Mouse (Mus musculus) stomach, embryonic 15.5 days (tissue): ENCODE results near the gene Phactr2. TPM values are rescaled to one million over a fixed set of nuclear protein-coding genes. Genes with fewer than 3 reads are reported as not detected.

ENCODE experiments used
- ATAC-seq: fragments of 200-750 bp; cut with Nextera tagmentation; 2 replicates; pipeline ENCODE4 v1.8.0; 2017; ENCODE audit warnings: low read depth, moderate number of reproducible peaks, moderate TSS enrichment; ENCODE audit not compliant: insufficient read depth, low FRiP score
- H3K27ac ChIP-seq: fragments of 300-500 bp; sonication (generic); 2 replicates; pipeline ENCODE4 v1.5.1; 2015; ENCODE audit warnings: mild to moderate bottlenecking, inconsistent platforms
- H3K27me3 ChIP-seq: fragments of 300-500 bp; sonication (generic); replicated peaks from 2 replicates; pipeline ENCODE4 v1.6.1; 2015; ENCODE audit warnings: inconsistent platforms
- H3K36me3 ChIP-seq: fragments of 300-500 bp; sonication (generic); 2 replicates; pipeline ENCODE4 v1.6.1; 2015; ENCODE audit warnings: inconsistent platforms
- H3K4me1 ChIP-seq: fragments of 300-500 bp; sonication (generic); 2 replicates; pipeline ENCODE4 v1.6.1; 2015; ENCODE audit warnings: inconsistent platforms
- H3K4me2 ChIP-seq: fragments of 300-500 bp; sonication (generic); 2 replicates; pipeline ENCODE4 v1.6.1; 2015; ENCODE audit warnings: mild to moderate bottlenecking, inconsistent platforms
- H3K4me3 ChIP-seq: fragments of 300-500 bp; sonication (generic); replicated peaks from 2 replicates; pipeline ENCODE4 v1.5.1; 2015; ENCODE audit warnings: inconsistent platforms
- H3K9ac ChIP-seq: fragments of 300-500 bp; sonication (generic); 2 replicates; pipeline ENCODE4 v1.6.1; 2015; ENCODE audit warnings: inconsistent platforms
- H3K9me3 ChIP-seq: fragments of 300-500 bp; sonication (generic); 2 replicates; pipeline ENCODE4 v1.6.1; 2016; ENCODE audit warnings: inconsistent platforms
- whole genome bisulfite sequencing: fragments of 180-500 bp; shearing (Covaris S2); methylation state at CpG from one replicate; pipeline ENCODE4 v1.1.7; 2015; 5-methylcytosine and 5-hydroxymethylcytosine counted together
- polyA plus RNA-seq: library from polyadenylated mRNA; unstranded; fragments of >200 nt; fragmentation: Nextera tagmentation; extraction: Ambion mirVana; gene quantifications from 2 replicates; pipeline ENCODE4 v1.2.1, GENCODE M21; 2015

Phactr2 gene
- polyA plus RNA-seq, 1 experiment from 2014 or later, result 29.4 TPM

DNA sequence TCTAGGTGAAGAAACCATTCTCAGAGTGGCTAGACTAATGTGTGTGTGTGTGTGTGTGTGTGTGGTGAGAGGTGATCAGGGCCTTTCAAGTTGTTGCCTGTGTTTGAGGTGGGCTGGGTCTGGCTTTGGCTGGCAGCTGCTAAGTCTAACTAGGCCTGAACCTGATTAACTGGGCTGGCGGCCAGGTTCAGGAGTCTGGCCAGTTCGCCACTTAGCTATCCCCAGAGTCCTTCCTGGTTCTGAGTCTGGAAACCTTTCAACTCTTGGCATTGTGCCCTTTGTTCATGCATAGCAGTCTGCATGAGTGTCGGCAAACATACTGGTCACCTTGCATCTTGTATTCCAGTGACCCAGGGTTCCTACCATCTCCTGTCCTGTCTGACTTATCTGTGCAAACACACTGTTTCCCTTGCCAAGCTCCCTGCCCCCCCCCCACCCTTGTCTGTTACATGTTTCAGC is 27.4 kb downstream of the Phactr2 start:
- 36% methylated on average over 3 of the region's 3 CpGs for WGBS
- Histone ChIP-seq H3K4me3 (no peak overlapping the region), H3K27me3 (no peaks in the 10 kb centered on the region), H3K36me3 (no peaks in the 10 kb centered on the region), H3K9me3 (no peaks in the 10 kb centered on the region), H3K4me2 (no peak overlapping the region), H3K27ac (peak overlapping the region; percentile 16; the same call in 1 of the 2 replicates), H3K4me1 (peaks cover 7% of the 10 kb centered on the region; the same call in 1 of the 2 replicates), H3K9ac (no peak overlapping the region)
- peak; percentile 71; the same call in 1 of the 2 replicates for ATAC-seq

DNA sequence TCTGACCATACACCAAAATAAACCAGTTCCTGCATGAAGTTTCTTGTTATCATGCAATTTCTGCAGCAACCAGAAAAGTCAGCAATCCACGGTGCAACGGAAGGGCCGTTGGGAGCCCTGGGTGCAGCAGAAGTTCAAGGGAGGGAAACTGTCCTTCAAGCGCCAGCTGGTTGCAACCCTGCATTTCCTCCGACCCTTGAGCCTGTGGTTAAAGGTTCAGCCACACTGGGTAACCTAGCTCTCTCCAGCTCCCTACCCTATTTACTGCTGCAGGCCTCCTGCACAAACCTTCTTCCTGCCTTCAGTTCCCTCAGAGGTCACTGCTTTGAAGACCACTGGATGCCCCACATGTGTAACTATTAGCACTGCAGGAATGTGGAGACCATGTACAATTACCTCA is 30.0 kb downstream of the Phactr2 start:
- H3K4me2 ChIP-seq, result no peak overlapping the region
- no peak for ATAC-seq
- H3K27me3 ChIP-seq, result no peaks in the 10 kb centered on the region
- 86% methylated on average over 5 of the region's 5 CpGs for WGBS
- no peaks in the 10 kb centered on the region for H3K9me3 ChIP-seq
- H3K27ac ChIP-seq, result no peak overlapping the region
- peaks cover 7% of the 10 kb centered on the region; the same call in 1 of the 2 replicates for H3K4me1 ChIP-seq
- H3K36me3 ChIP-seq, result no peaks in the 10 kb centered on the region
- no peak overlapping the region for H3K9ac ChIP-seq
- no peak overlapping the region for H3K4me3 ChIP-seq

DNA sequence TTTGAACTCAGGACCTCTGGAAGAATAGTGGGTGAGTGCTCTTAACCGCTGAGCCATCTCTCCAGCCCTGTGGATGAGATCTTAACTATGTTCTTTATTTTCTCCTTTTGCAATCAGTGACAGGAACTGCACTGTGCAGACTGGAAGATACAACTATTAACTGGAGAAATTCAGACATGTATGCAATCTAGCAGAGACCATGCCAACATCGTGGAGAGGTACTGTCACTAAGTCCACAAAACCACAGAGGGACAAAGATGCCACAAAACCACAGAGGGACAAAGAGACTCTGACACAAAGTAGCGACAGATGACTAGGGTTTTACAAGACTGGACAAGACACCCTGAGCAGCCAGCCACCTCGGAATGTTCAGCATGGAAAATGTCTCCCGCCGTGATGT is 30.6 kb downstream of the Phactr2 start:
- H3K9ac ChIP-seq, result no peak overlapping the region
- WGBS, result 67% methylated on average over 6 of the region's 6 CpGs
- no peak for ATAC-seq
- H3K36me3 ChIP-seq, result no peaks in the 10 kb centered on the region
- H3K9me3 ChIP-seq, result no peaks in the 10 kb centered on the region
- no peak overlapping the region for H3K27ac ChIP-seq
- peaks cover 7% of the 10 kb centered on the region; the same call in 1 of the 2 replicates for H3K4me1 ChIP-seq
- H3K4me3 ChIP-seq, result no peak overlapping the region
- no peaks in the 10 kb centered on the region for H3K27me3 ChIP-seq
- H3K4me2 ChIP-seq, result no peak overlapping the region

DNA sequence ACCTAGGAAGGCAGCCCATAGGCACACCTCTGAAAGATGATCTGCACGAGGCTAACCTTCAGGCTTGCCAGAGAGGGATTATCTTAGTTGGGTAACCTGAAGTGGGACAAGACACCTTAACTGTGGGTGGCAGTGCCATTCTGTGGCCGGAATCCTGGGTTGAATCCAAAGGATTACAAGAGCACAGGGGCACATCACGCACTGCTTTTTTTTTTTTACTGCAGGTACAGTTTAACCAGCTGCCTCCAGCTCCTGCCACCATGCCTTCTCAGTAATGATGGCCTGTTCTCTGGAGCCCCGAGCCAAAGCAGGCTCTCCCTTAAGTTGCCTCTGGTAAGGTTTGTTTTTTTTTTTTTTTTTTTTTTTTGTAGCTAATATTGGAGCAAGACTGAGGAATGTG is 33.9 kb downstream of the Phactr2 start:
- no peak overlapping the region for H3K4me2 ChIP-seq
- no peak overlapping the region for H3K9ac ChIP-seq
- H3K4me1 ChIP-seq, result no peaks in the 10 kb centered on the region
- no peaks in the 10 kb centered on the region for H3K36me3 ChIP-seq
- 83% methylated on average over 4 of the region's 4 CpGs for WGBS
- no peaks in the 10 kb centered on the region for H3K27me3 ChIP-seq
- no peak overlapping the region for H3K27ac ChIP-seq
- H3K4me3 ChIP-seq, result no peak overlapping the region
- ATAC-seq, result no peak
- H3K9me3 ChIP-seq, result no peaks in the 10 kb centered on the region

DNA sequence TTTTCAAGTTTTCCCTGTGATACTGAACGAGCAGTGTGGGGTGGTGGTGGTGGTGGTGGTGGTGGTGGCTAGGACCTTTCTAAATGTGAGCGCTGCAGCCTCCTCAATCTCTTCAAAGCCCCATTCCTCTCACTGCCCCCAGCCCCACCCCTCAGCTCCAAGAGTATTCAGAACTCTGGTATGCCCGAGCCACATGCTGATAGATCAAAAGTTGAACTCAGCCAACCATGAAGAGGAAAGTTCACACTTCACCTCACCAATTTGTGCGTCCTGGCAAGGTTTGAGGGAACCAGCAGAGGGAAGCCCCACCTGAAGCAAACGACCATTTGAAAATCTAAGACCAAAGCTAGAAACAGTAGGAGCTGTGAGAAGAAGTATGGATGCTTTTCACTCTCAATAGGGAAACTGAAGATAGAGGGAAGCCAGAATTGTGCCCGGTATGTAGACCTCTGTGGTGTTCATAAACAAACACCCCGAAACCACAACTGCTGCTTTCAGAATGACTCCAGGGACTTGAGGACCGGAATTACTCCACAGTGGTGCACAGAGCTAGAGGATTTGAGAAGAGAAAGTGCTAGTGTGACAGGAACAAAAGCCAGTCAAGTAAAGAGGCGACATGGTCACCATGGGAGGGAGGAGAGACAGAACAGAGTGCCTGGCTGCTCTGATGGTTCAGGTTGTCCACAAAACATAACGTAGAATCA is 35.9 kb downstream of the Phactr2 start:
- H3K9ac ChIP-seq, result no peak overlapping the region
- no peaks in the 10 kb centered on the region for H3K9me3 ChIP-seq
- no peak for ATAC-seq
- 71% methylated on average over 10 of the region's 10 CpGs for WGBS
- H3K27me3 ChIP-seq, result no peaks in the 10 kb centered on the region
- H3K4me3 ChIP-seq, result no peak overlapping the region
- no peaks in the 10 kb centered on the region for H3K4me1 ChIP-seq
- H3K4me2 ChIP-seq, result no peak overlapping the region
- H3K36me3 ChIP-seq, result no peaks in the 10 kb centered on the region
- H3K27ac ChIP-seq, result no peak overlapping the region

DNA sequence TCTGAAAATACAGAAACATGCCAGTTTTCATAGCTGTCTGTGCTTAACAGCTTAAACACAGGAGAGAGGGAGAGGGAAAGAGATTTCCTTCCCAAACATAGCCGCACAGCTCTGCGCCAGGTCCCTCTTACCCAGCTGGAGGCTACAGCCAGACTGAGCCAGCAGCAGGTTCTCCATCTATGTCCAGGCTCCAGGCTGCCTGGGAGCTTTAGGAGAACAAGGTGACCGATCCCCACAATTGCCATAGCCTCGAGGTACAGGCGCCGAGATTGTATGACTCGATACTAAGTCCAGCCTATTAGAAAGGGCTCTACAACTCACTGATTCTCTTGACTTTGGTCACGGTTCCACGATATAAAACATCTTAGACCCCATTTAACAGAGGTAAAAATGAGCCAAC is 37.2 kb downstream of the Phactr2 start:
- H3K4me1 ChIP-seq, result peaks cover 2% of the 10 kb centered on the region; the same call in 1 of the 2 replicates
- H3K9me3 ChIP-seq, result no peaks in the 10 kb centered on the region
- H3K4me2 ChIP-seq, result no peak overlapping the region
- H3K4me3 ChIP-seq, result no peak overlapping the region
- 80% methylated on average over 9 of the region's 9 CpGs for WGBS
- H3K9ac ChIP-seq, result no peak overlapping the region
- ATAC-seq, result no peak
- H3K36me3 ChIP-seq, result no peaks in the 10 kb centered on the region
- H3K27me3 ChIP-seq, result no peaks in the 10 kb centered on the region
- H3K27ac ChIP-seq, result no peak overlapping the region

DNA sequence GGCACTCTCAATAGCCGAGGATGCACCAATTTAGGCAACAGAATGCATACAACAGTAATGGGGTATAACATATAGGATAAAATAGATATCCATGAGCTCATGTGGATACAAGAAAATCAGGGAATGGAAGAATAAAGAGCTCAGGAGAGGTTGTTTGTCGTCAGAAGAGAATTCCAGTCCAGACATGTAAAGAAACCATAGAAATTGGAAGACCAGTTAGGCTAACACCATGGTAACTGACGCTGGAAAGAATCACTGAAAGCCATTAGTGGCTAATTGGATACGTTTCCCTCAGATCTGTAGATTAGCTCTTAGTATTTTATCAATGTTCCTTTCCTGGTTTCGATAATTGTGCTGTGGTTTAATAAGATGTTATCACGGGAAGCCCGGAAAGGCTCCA is 41.2 kb downstream of the Phactr2 start:
- Histone ChIP-seq H3K4me1 (peaks cover 3% of the 10 kb centered on the region; the same call in 1 of the 2 replicates), H3K27me3 (no peaks in the 10 kb centered on the region), H3K9me3 (no peaks in the 10 kb centered on the region), H3K4me2 (no peak overlapping the region), H3K27ac (no peak overlapping the region), H3K36me3 (no peaks in the 10 kb centered on the region), H3K9ac (no peak overlapping the region), H3K4me3 (no peak overlapping the region)
- WGBS, result 71% methylated on average over 7 of the region's 7 CpGs
- no peak for ATAC-seq

DNA sequence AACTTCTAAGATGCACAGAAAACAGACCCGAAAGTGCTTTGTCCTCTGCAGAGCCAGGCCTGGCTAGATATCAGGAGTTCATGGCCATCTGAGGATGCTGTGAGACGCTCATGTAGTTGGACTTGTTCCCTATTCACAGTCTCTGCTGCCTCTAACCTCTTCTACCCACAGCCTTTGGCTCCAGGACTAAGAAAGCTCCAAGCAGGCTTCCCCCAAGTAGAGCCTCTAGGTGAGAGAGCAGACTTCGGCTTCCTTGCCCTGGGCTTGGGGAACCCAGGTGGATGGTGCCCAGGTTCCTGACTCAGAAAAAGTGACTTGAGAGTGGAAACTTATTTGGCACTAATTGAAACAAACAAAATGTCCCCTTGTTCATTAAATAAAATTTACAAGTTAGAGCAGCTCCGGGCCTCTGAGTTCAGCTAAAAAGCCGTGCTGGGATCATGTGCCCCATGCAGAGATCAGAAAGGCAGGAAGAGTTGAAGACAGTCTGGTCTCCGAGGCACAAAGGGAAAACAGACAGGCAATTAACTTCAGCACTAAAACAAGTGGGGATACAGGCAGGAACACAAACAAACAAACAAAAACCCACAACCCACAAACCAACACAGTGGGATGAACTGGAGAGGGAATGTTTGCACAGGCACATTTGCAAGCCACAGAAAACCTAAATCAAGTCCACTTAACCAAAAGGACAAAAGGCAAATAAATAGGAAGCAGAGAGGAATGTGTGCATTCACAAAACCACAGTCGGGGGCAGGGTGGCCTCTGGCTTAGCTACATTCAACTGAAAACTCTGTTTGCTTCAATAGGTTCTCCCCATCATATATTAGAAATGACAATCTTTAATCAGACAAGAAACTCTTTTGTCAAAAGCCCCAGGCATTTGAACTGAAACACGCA is 42.3 kb downstream of the Phactr2 start:
- Histone ChIP-seq H3K36me3 (no peaks in the 10 kb centered on the region), H3K27me3 (no peaks in the 10 kb centered on the region), H3K4me3 (no peak overlapping the region), H3K9ac (no peak overlapping the region), H3K4me1 (peaks cover 6% of the 10 kb centered on the region; the same call in 1 of the 2 replicates), H3K9me3 (no peaks in the 10 kb centered on the region), H3K27ac (peak overlapping the region; percentile 26; the same call in 1 of the 2 replicates), H3K4me2 (no peak overlapping the region)
- WGBS, result 50% methylated on average over 8 of the region's 8 CpGs
- ATAC-seq, result no peak

DNA sequence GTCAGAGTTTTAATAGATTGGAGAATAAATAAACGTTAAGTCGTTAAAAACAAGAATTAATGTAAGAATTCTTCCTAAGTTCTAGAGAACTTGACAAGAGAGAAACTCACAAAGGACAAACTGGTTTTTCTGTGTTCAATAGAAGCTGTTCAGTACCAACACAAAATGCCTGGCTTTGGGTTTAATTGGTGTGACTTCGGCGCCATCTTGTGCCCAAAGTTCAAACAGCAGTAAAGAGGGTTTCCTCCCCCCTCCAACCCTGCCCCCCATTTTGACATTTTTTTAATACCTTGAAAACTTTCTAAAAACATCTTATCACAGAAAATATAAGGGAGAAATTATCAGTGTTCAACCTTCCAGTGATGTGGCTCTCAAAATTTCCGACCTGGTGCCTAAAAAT is 44.4 kb downstream of the Phactr2 start:
- no peak overlapping the region for H3K4me3 ChIP-seq
- ATAC-seq, result no peak
- H3K27ac ChIP-seq, result no peak overlapping the region

DNA sequence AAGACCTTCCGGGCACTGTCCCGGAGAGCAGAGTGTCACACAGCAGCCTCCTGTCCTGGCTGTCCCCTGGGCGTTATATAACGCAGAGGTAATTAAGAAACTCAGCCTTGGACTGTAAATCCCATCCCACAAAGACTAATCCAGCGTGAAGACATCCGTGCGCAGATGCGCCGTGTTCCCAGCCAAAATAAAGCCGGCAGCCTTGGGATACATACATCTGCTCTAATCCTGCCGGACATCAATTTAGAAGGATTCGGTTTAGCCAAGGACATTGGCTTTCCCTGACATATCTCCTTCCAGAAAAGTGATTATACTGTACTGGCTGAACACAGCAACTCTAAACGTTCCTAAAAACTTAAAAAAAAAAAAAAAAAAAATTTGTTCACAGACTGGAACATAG is 45.0 kb downstream of the Phactr2 start:
- WGBS, result 47% methylated on average over 13 of the region's 13 CpGs
- peak overlapping the region; percentile 57; the same call in 1 of the 2 replicates for H3K27ac ChIP-seq
- peak; percentile 63; the same call in 1 of the 2 replicates for ATAC-seq
- no peak overlapping the region for H3K9ac ChIP-seq
- H3K4me1 ChIP-seq, result peaks cover 6% of the 10 kb centered on the region; the same call in 1 of the 2 replicates
- H3K36me3 ChIP-seq, result no peaks in the 10 kb centered on the region
- H3K9me3 ChIP-seq, result no peaks in the 10 kb centered on the region
- H3K27me3 ChIP-seq, result no peaks in the 10 kb centered on the region
- H3K4me2 ChIP-seq, result no peak overlapping the region; the same call in 1 of the 2 replicates
- H3K4me3 ChIP-seq, result no peak overlapping the region

More for the DNA sequence above, 44.4 kb downstream of the Phactr2 start:
- Histone ChIP-seq H3K9me3 (no peaks in the 10 kb centered on the region), H3K4me2 (no peak overlapping the region), H3K27me3 (no peaks in the 10 kb centered on the region), H3K36me3 (no peaks in the 10 kb centered on the region), H3K9ac (no peak overlapping the region), H3K4me1 (peaks cover 6% of the 10 kb centered on the region; the same call in 1 of the 2 replicates)
- WGBS, result 15% methylated on average over 5 of the region's 5 CpGs

DNA sequence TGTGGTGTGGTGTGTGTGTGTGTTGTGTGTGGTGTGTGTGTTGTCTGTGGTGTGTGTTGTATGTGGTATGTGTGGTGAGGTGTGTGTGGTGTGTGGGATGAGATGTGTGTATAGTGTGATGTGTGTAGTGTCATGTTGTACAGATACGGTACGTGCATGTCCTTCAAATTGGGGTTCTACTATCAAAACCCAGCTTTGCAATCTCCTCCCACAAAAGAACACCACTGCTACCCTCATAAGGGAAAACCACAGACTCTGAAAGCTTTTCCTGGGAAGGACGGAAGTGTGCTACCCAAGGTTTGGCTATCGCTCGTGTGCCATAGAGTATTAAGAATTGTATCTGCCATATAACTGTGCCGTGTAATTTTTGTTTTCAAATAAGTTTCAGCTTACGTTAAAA is 45.7 kb downstream of the Phactr2 start:
- no peak overlapping the region; the same call in 1 of the 2 replicates for H3K27ac ChIP-seq
- H3K4me3 ChIP-seq, result no peak overlapping the region
- H3K4me2 ChIP-seq, result no peak overlapping the region
- H3K4me1 ChIP-seq, result peaks cover 6% of the 10 kb centered on the region; the same call in 1 of the 2 replicates
- no peak for ATAC-seq
- H3K9ac ChIP-seq, result no peak overlapping the region
- no peaks in the 10 kb centered on the region for H3K36me3 ChIP-seq
- no peaks in the 10 kb centered on the region for H3K9me3 ChIP-seq
- no peaks in the 10 kb centered on the region for H3K27me3 ChIP-seq
- 85% methylated on average over 7 of the region's 7 CpGs for WGBS

DNA sequence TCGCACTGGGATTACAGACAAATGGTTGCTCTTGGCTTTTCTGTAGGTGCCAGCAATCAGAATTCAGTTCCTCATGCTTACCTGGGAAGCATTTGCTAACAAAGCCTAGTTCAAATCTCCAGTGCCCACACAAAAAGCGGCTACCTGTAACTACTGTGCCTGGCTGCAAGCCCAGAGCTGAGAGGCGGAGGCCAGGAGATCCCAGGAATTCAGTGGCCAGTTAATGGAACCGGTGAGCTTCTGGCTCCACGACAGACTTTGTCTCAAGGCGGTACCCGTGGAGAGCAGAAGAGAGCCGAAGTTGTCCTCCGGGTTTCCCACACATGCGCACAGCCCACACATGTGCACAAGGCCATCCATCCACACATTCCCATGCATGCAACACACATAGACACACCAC is 46.6 kb downstream of the Phactr2 start:
- Histone ChIP-seq H3K36me3 (no peaks in the 10 kb centered on the region), H3K4me1 (peaks cover 6% of the 10 kb centered on the region; the same call in 1 of the 2 replicates), H3K4me3 (no peak overlapping the region), H3K9ac (no peak overlapping the region), H3K27me3 (no peaks in the 10 kb centered on the region), H3K27ac (no peak overlapping the region), H3K9me3 (no peaks in the 10 kb centered on the region), H3K4me2 (no peak overlapping the region)
- ATAC-seq, result no peak
- WGBS, result 80% methylated on average over 10 of the region's 10 CpGs
